Mouse (Mus musculus) stomach, embryonic 14.5 days (tissue): ENCODE measurements around the gene Set. TPM values are rescaled to one million over a fixed set of nuclear protein-coding genes. Genes with fewer than 3 reads are reported as not detected.
"Not testable (repeated sequence)": the region's sequence is repeated elsewhere in the genome, so short reads cannot be mapped to it uniquely, and the experiment has no call there.

Experiments
- ATAC-seq: fragments of 200-750 bp; cut with Nextera tagmentation; 2 replicates; pipeline ENCODE4 v1.8.0; 2017; ENCODE audit warnings: low read depth, moderate TSS enrichment; ENCODE audit not compliant: insufficient number of reproducible peaks, insufficient read depth, low FRiP score
- H3K27ac ChIP-seq: fragments of 300-500 bp; sonication (generic); 2 replicates; pipeline ENCODE4 v1.5.1; 2014; ENCODE audit warnings: mild to moderate bottlenecking, low read length, moderate library complexity, mixed read lengths
- H3K27me3 ChIP-seq: fragments of 300-500 bp; sonication (generic); 2 replicates; pipeline ENCODE4 v1.6.1; 2014; ENCODE audit warnings: low read length, control low read depth, mixed read lengths; ENCODE audit not compliant: control insufficient read depth, insufficient read depth
- H3K36me3 ChIP-seq: fragments of 300-500 bp; sonication (generic); 2 replicates; pipeline ENCODE4 v1.6.1; 2014; ENCODE audit warnings: mild to moderate bottlenecking, control low read depth, low read length, moderate library complexity, mixed read lengths; ENCODE audit not compliant: control insufficient read depth, insufficient read depth
- H3K4me1 ChIP-seq: fragments of 300-500 bp; sonication (generic); 2 replicates; pipeline ENCODE4 v1.6.1; 2014; ENCODE audit warnings: low read length, control low read depth, mixed read lengths; ENCODE audit not compliant: control insufficient read depth, insufficient read depth
- H3K4me2 ChIP-seq: fragments of 300-500 bp; sonication (generic); replicated peaks from 2 replicates; pipeline ENCODE4 v1.6.1; 2014; ENCODE audit warnings: low read depth, low read length, control low read depth
- H3K4me3 ChIP-seq: fragments of 300-500 bp; sonication (generic); 2 replicates; pipeline ENCODE4 v1.5.1; 2014; ENCODE audit warnings: low read depth, low read length, control low read depth
- H3K9ac ChIP-seq: fragments of 300-500 bp; sonication (generic); replicated peaks from 2 replicates; pipeline ENCODE4 v1.6.1; 2014; ENCODE audit warnings: low read depth, mild to moderate bottlenecking, control low read depth, low read length, moderate library complexity, mixed read lengths
- H3K9me3 ChIP-seq: fragments of 300-500 bp; sonication (generic); 2 replicates; pipeline ENCODE4 v1.6.1; 2016; ENCODE audit warnings: low read depth, low read length, control low read depth; ENCODE audit not compliant: control insufficient read depth
- WGBS: fragments of 180-500 bp; shearing (Covaris S2); extraction: QIAGEN DNeasy Blood & Tissue Kit; methylation state at CpG from one replicate; pipeline ENCODE4 v1.1.7; 2014; 5-methylcytosine and 5-hydroxymethylcytosine counted together
- polyA plus RNA-seq: library from polyadenylated mRNA; unstranded; fragments of >200 nt; fragmentation: Nextera tagmentation; extraction: Ambion mirVana; gene quantifications from 2 replicates; pipeline ENCODE4 v1.2.1, GENCODE M21; 2014

The Set gene
- polyA plus RNA-seq, 1 experiment from 2014 or later: 454 TPM

DNA sequence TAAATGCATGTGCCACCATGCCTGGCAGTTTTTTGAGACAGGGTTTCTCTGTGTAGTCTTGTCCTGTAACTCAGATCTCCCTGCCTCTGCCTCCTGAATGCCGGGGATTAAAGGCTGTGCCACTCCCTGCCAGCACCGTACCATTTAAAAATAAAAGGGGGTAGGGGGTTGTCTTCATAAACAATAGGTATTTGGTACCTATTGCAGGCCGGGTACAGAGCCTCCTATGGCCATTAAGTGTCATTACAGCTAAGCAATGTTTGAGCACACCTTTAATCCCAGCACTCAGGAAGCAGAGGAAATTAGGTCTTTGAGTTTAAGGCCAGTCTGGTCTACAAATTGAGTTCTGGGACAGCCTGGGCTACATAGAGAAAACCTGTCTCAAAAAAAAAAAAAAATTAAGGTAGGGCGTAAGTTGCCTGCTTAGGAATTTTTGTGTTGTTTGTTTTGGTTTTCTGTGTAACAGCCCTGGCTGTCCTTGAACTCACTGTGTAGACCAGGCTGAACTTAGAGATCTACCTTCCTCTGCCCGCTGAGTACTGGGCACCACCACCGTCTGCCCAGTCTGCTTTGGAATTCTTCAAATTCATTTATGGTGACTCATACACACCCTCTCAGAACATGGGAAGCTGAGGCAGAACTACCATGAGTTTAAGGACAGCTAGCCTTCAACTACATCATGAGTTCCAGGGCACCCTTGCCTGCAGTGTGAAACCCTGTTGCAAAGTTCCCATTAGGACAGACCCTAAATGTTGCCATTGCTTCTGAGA lies 5.0 kb upstream of the Set start:
- H3K27ac ChIP-seq: no peak overlapping the region
- H3K4me1 ChIP-seq: 0 out of 2 replicates have a peak, but pooled peaks cover 1% of the 10 kb centered on the region
- ATAC-seq: no peak
- WGBS: 42% methylated on average over 6 of the region's 6 CpGs
- H3K4me3 ChIP-seq: no peak overlapping the region
- no peak overlapping the region for H3K9ac ChIP-seq
- no peaks in the 10 kb centered on the region for H3K36me3 ChIP-seq
- no peak overlapping the region for H3K4me2 ChIP-seq
- H3K27me3 ChIP-seq: no peaks in the 10 kb centered on the region
- H3K9me3 ChIP-seq: no peaks in the 10 kb centered on the region

DNA sequence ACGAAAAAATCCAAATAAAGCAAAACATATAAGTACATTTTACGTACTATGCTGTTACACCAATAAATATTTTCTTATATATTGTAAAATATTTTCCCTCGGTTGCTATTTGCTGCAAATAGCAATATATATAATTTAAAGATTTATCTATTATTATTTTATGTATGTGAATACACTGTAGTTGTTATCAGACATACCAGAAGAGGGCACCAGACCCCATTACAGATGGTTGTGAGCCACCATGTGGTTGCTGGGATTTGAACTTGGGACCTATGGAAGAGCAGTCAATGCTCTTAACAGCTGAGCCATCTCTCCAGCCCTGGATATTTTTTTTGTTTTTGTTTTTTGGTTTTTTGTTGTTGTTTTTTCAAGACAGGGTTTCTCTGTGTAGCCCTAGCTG lies 1.9 kb upstream of the Set start:
- H3K27ac ChIP-seq, H3K9me3 ChIP-seq, H3K4me2 ChIP-seq, ATAC-seq, H3K4me3 ChIP-seq, H3K36me3 ChIP-seq, H3K9ac ChIP-seq, H3K27me3 ChIP-seq, H3K4me1 ChIP-seq: not testable (repeated sequence)
- WGBS: 95% methylated on average over 3 of the region's 3 CpGs

DNA sequence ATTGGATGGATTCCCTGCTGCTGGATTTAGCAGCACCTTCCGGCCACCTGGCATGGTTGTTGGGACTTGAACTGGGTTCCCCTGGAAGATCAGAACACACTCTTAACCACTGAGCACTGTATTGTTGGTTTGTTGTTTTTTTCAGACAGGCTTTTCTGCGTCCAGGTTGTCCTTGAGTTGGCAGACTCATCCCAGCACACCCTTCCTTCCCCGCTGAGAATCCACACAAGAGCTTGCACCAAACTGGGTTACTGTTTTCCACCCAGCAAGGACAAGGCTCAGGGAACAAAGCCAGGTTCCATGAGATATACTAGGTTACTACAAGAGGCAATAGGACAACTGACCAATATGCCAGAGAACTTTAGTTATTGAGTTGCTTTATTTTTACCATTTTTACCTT lies 442 bp upstream of the Set start:
- WGBS: 79% methylated on average over 3 of the region's 3 CpGs
- H3K36me3 ChIP-seq: no peaks in the 10 kb centered on the region
- no peak overlapping the region for H3K27ac ChIP-seq
- H3K9me3 ChIP-seq: no peaks in the 10 kb centered on the region
- no peak overlapping the region for H3K9ac ChIP-seq
- ATAC-seq: no peak
- no peaks in the 10 kb centered on the region for H3K27me3 ChIP-seq
- peaks cover 7% of the 10 kb centered on the region; the same call in 1 of the 2 replicates for H3K4me1 ChIP-seq
- no peak overlapping the region for H3K4me2 ChIP-seq
- H3K4me3 ChIP-seq: no peak overlapping the region

DNA sequence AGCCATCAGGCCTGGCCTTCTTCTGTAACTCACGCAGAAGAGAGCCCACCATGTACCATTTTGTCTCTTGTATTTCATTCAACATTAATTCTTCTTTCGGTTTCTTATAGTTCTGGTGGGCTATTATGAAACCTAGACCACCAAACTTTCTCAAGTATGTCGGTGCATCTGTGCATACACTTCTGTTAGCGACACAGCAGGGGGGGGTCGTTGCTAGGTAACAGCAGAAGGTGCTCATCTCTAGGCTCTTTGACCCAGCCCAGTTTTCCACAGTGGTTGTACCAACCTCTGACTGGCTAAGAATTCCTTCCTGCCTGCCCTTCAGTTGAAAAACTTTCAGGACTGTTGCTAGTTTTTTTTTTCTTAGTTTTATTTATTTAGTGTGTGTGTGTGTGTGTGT lies 1.2 kb downstream of the Set start:
- no peak for ATAC-seq
- no peaks in the 10 kb centered on the region for H3K36me3 ChIP-seq
- 64% methylated on average over 5 of the region's 5 CpGs for WGBS
- no peak overlapping the region for H3K4me3 ChIP-seq
- no peaks in the 10 kb centered on the region for H3K27me3 ChIP-seq
- H3K9me3 ChIP-seq: no peaks in the 10 kb centered on the region
- no peak overlapping the region for H3K27ac ChIP-seq
- H3K9ac ChIP-seq: no peak overlapping the region
- peaks cover 10% of the 10 kb centered on the region for H3K4me1 ChIP-seq
- no peak overlapping the region for H3K4me2 ChIP-seq

DNA sequence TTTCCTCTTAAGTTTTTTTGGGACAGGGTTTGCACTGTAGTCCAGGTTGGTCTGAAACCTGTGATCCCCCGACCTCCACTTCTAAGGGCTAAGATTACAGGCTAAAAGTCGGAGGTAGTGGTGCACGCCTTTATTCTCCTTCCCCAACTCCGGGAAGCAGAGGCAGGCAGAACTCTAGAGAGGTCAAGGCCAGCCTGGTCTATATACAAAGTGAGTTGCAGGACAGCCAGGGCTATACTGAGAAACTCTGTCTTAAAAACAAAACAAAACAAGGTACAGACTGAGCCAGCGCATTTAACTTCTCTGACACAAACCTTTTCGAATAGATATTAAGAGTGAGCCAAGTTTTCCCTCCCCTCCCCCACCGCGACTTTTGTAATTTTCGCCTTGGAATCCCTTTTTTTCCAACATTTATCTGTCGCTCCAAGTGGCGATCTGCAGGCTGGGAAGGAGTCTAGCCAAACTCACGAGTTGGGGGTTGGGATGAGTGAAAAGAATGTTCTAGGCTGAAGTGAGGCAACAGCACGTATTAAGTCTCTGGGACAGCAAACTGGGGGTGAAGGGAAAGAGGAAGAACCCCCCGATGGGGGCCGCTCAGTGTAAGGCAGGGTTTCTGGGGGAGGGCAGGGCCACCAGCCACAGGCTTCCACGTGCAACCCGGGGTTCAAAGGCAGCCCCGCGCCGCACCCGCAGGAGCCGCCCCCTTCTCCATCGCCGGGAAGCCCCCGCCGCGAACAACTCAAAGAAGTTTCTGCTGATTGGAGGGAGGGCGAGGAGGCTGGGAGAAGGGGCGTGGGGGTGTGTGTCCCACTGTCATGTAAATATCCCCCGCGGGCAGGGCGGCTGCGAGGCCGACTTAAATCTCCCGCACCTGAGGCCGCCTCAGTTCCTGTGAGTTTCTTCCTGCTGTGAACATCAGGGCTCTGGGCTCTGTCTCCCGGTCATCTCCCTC lies 4.3 kb downstream of the Set start:
- no peaks in the 10 kb centered on the region for H3K27me3 ChIP-seq
- no peaks in the 10 kb centered on the region for H3K9me3 ChIP-seq
- H3K4me3 ChIP-seq: peak overlapping the region; percentile 61
- peak overlapping the region; percentile 64 for H3K4me2 ChIP-seq
- ATAC-seq: peak; percentile 25; the same call in 1 of the 2 replicates
- peak overlapping the region; percentile 92 for H3K27ac ChIP-seq
- H3K36me3 ChIP-seq: no peaks in the 10 kb centered on the region
- H3K9ac ChIP-seq: peak overlapping the region; percentile 77
- WGBS: 9% methylated on average over 37 of the region's 37 CpGs
- peaks cover 24% of the 10 kb centered on the region for H3K4me1 ChIP-seq

DNA sequence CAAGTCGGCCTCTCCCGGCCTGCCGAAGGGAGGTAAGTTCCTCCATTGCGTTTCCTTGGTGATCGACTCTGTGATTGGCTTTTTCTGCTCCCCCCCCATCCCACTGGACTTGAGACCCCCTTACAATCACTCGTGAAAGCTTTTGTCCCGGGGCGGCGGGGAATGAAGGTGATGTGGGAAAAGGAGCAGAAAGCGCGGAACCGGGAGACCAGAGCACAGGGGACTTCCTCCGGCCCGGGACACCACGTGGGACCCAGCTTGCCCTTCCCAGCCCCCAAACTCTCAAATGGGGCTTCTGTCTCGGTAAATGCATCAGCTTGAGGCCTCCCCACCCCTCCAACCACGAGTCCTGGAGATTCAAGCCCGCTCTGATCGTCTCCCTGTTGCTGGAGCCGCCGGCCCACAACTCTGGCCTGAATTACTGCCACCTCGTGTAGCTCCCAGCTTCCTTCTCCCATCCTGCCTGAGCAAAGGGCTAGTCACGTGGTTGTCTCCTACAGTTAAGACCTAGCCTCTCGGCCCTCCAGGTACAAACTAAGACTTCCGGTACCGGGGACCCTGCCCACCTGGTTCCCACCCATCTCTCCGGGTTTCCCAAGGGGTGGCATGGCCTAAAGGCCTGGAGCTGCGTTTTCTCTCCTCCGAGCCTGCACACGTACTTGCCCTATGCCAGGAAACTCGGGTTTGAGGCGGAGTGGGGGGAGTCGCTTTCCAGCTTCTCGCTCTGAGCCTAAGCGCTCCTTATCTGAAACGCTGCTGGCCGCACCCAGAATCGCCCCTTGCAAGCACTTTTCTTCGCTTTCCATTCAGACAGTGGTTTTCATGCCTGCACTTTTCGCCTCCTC lies 5.3 kb downstream of the Set start:
- H3K27ac ChIP-seq: peak overlapping the region; percentile 92
- WGBS: under 1% methylated on average over 40 of the region's 40 CpGs
- no peaks in the 10 kb centered on the region for H3K27me3 ChIP-seq
- H3K4me2 ChIP-seq: peak overlapping the region; percentile 64
- peak; percentile 51 for ATAC-seq
- no peaks in the 10 kb centered on the region for H3K9me3 ChIP-seq
- H3K9ac ChIP-seq: peak overlapping the region; percentile 77
- H3K4me3 ChIP-seq: peak overlapping the region; percentile 61
- no peaks in the 10 kb centered on the region for H3K36me3 ChIP-seq
- H3K4me1 ChIP-seq: peaks cover 21% of the 10 kb centered on the region

DNA sequence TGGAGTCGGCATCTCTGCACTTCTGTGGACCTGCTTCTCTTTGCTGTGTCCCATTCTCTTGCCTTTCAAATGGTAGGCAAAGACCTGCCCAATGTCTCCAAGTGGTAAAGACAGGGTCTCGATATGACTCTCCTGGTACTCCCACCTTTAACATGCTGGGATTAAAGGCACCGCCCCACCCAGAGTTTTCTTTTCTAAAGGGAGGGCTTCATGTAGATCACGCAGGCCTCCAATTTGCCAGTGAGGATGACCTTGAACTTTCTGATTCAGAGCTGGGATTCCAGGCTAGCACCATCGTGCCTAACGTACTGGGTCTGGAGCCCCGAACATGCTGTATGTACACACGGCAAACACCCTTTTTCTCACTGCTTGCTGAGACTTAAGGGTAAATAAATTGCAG lies 6.1 kb downstream of the Set start:
- Histone ChIP-seq H3K36me3 (0 out of 2 replicates have a peak, but pooled peaks cover 3% of the 10 kb centered on the region), H3K4me2 (peak overlapping the region; percentile 64), H3K27ac (peak overlapping the region; percentile 92), H3K9ac (peak overlapping the region; percentile 77), H3K9me3 (no peaks in the 10 kb centered on the region), H3K27me3 (no peaks in the 10 kb centered on the region), H3K4me3 (peak overlapping the region; percentile 61), H3K4me1 (peaks cover 25% of the 10 kb centered on the region)
- no peak for ATAC-seq
- WGBS: 4% methylated on average over 8 of the region's 8 CpGs

DNA sequence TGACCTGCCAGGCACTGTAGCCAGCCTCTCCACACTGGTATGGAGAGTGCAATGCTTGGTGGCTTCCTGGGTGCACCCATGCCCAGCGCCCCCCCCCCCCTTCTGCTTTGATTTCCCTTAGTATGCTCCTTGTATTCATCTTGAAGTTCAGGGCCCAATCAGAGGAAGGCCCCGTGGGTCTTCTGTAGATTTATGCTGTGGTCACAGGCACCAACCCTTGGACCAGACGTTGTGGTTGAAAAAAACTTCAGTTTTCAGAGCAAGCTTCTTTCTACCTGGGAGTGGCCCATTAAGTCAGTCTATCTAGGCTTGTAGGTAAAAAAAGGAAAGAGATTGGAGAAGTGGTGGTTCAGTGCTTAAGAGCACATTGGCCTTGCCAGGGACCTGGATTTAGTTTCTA lies 6.6 kb downstream of the Set start:
- peaks cover 25% of the 10 kb centered on the region for H3K4me1 ChIP-seq
- H3K4me3 ChIP-seq: peak overlapping the region; percentile 61
- H3K4me2 ChIP-seq: peak overlapping the region; percentile 64
- no peak for ATAC-seq
- H3K9me3 ChIP-seq: no peaks in the 10 kb centered on the region
- H3K36me3 ChIP-seq: peaks cover 3% of the 10 kb centered on the region; the same call in 1 of the 2 replicates
- 8% methylated on average over 3 of the region's 3 CpGs for WGBS
- H3K9ac ChIP-seq: peak overlapping the region; percentile 77
- no peaks in the 10 kb centered on the region for H3K27me3 ChIP-seq
- peak overlapping the region; percentile 92; the same call in 1 of the 2 replicates for H3K27ac ChIP-seq
